Mouse (Mus musculus) CH12.LX (cell line): ENCODE results near the gene Aco1. TPM values are rescaled to one million over a fixed set of nuclear protein-coding genes. Genes with fewer than 3 reads are reported as not detected.

Experiments used
- DNase-seq: peaks from one replicate; pipeline ENCODE4 v3.0.0-alpha.2; 2013; ENCODE audit errors: extremely low read depth
- H3K27ac ChIP-seq: 2 replicates; pipeline ENCODE4 v1.5.1; 2012; ENCODE audit warnings: low read depth, mild to moderate bottlenecking, control low read depth, moderate library complexity; ENCODE audit not compliant: insufficient read depth
- H3K27me3 ChIP-seq: replicated peaks from 2 replicates; pipeline ENCODE3; 2012; ENCODE audit warnings: inconsistent platforms
- H3K36me3 ChIP-seq, 2 experiments: replicated peaks in 1 of 2; 2 replicates each; pipeline versions ENCODE3 to v1.6.1; 2012; ENCODE audit warnings: inconsistent platforms in 1 of 2, low read length in 1 of 2, mild to moderate bottlenecking in 1 of 2, mixed read lengths in 1 of 2, moderate library complexity in 1 of 2; ENCODE audit not compliant: control insufficient read depth in 1 of 2, insufficient read depth in 1 of 2
- H3K4me1 ChIP-seq, 2 experiments: 2 replicates each; pipeline ENCODE4 v1.6.1; 2012; ENCODE audit warnings: inconsistent platforms in 1 of 2, moderate library complexity in 1 of 2; ENCODE audit not compliant: insufficient read depth in 2 of 2, control insufficient read depth in 1 of 2
- H3K4me2 ChIP-seq: 2 replicates; pipeline ENCODE4 v1.6.1; 2012; ENCODE audit warnings: low read depth, mild to moderate bottlenecking, control low read depth; ENCODE audit not compliant: poor library complexity, insufficient read depth, severe bottlenecking
- H3K4me3 ChIP-seq, 3 experiments: fragments of 150-350 bp in 1 of 3; sonication (generic) in 1 of 3; replicated peaks in 1 of 3; 2 replicates each; pipeline versions ENCODE3 to v1.5.1; 2011 to 2012; ENCODE audit warnings: low read depth in 2 of 3, low read length in 2 of 3, mild to moderate bottlenecking in 2 of 3, moderate library complexity in 2 of 3, control low read depth in 1 of 3, improper control_type of control experiment in 1 of 3, inconsistent platforms in 1 of 3, mixed read lengths in 1 of 3; ENCODE audit not compliant: poor library complexity in 1 of 3
- H3K79me2 ChIP-seq: replicated peaks from 2 replicates; pipeline ENCODE4 v1.6.1; 2012; ENCODE audit warnings: mild to moderate bottlenecking, moderate library complexity; ENCODE audit not compliant: control insufficient read depth, poor library complexity, insufficient read depth, severe bottlenecking; ENCODE audit errors: extremely low read depth
- H3K9ac ChIP-seq: 2 replicates; pipeline ENCODE4 v1.6.1; 2012; ENCODE audit warnings: low read depth, mild to moderate bottlenecking, control low read depth, moderate library complexity; ENCODE audit not compliant: insufficient read depth
- H3K9me3 ChIP-seq: replicated peaks from 2 replicates; pipeline ENCODE3; 2012; ENCODE audit warnings: low read length, inconsistent platforms, mixed read lengths
- BHLHE40 ChIP-seq: IDR thresholded peaks from 2 replicates; pipeline ENCODE4 v1.6.1; 2011; ENCODE audit warnings: mild to moderate bottlenecking, low read depth, low read length, improper control_type of control experiment
- CHD1 ChIP-seq: IDR thresholded peaks from 2 replicates; pipeline ENCODE4 v1.6.1; 2012; ENCODE audit warnings: low read depth, low read length, improper control_type of control experiment, inconsistent platforms
- CTCF ChIP-seq, 2 experiments: IDR thresholded peaks in 1 of 2; conservative IDR thresholded peaks in 1 of 2; 2 replicates each; pipeline ENCODE4 v1.5.1; 2011 to 2012; ENCODE audit warnings: low read depth in 2 of 2, low read length in 2 of 2, improper control_type of control experiment in 1 of 2, inconsistent platforms in 1 of 2, mild to moderate bottlenecking in 1 of 2, moderate library complexity in 1 of 2
- E2F4 ChIP-seq: IDR thresholded peaks from 2 replicates; pipeline ENCODE4 v1.6.1; 2011; ENCODE audit warnings: low read depth, low read length, improper control_type of control experiment; ENCODE audit not compliant: insufficient replicate concordance
- GABPA ChIP-seq: IDR thresholded peaks from 2 replicates; pipeline ENCODE4 v1.6.1; 2012; ENCODE audit warnings: low read depth, low read length, improper control_type of control experiment, inconsistent platforms; ENCODE audit not compliant: insufficient replicate concordance
- HCFC1 ChIP-seq: IDR thresholded peaks from 2 replicates; pipeline ENCODE4 v1.6.1; 2012; ENCODE audit warnings: low read depth, mild to moderate bottlenecking, inconsistent platforms, low read length, improper control_type of control experiment
- IRF4 ChIP-seq: IDR thresholded peaks from 2 replicates; pipeline ENCODE4 v1.6.1; 2014; ENCODE audit warnings: low read depth, mild to moderate bottlenecking, inconsistent platforms, low read length, improper control_type of control experiment
- KAT2A ChIP-seq: IDR thresholded peaks from 2 replicates; pipeline ENCODE4 v1.6.1; 2012; ENCODE audit warnings: low read length, improper control_type of control experiment, inconsistent platforms; ENCODE audit not compliant: insufficient replicate concordance
- MAX ChIP-seq: IDR thresholded peaks from 2 replicates; pipeline ENCODE4 v1.6.1; 2011; ENCODE audit warnings: low read length, improper control_type of control experiment
- MAZ ChIP-seq: IDR thresholded peaks from 2 replicates; pipeline ENCODE4 v1.6.1; 2012; ENCODE audit warnings: low read depth, mild to moderate bottlenecking, inconsistent platforms, low read length, improper control_type of control experiment, moderate library complexity
- MXI1 ChIP-seq: IDR thresholded peaks from 2 replicates; pipeline ENCODE4 v1.6.1; 2011; ENCODE audit warnings: mild to moderate bottlenecking, low read depth, low read length, improper control_type of control experiment
- MYC ChIP-seq: IDR thresholded peaks from 2 replicates; pipeline ENCODE4 v1.6.1; 2011; ENCODE audit warnings: low read depth, mild to moderate bottlenecking, improper control_type of control experiment, low read length
- NELFE ChIP-seq: IDR thresholded peaks from 2 replicates; pipeline ENCODE4 v1.6.1; 2011; ENCODE audit warnings: low read depth, low read length, improper control_type of control experiment
- PAX5 ChIP-seq: IDR thresholded peaks from 2 replicates; pipeline ENCODE4 v1.6.1; 2012; ENCODE audit warnings: low read length, inconsistent platforms, mixed read lengths
- RAD21 ChIP-seq: IDR thresholded peaks from 2 replicates; pipeline ENCODE4 v1.6.1; 2011; ENCODE audit warnings: low read depth, mild to moderate bottlenecking, low read length, improper control_type of control experiment, moderate library complexity
- SMC3 ChIP-seq: IDR thresholded peaks from 2 replicates; pipeline ENCODE4 v1.6.1; 2011; ENCODE audit warnings: low read depth, low read length, improper control_type of control experiment
- UBTF ChIP-seq: IDR thresholded peaks from 2 replicates; pipeline ENCODE4 v1.6.1; 2012; ENCODE audit warnings: low read depth, mild to moderate bottlenecking, inconsistent platforms, low read length, improper control_type of control experiment, moderate library complexity
- USF1 ChIP-seq: IDR thresholded peaks from 2 replicates; pipeline ENCODE4 v1.6.1; 2014; ENCODE audit warnings: low read depth, mild to moderate bottlenecking, inconsistent platforms, low read length, improper control_type of control experiment
- ZC3H11A ChIP-seq: IDR thresholded peaks from 2 replicates; pipeline ENCODE4 v1.6.1; 2012; ENCODE audit warnings: low read depth, mild to moderate bottlenecking, inconsistent platforms, low read length, improper control_type of control experiment
- ZNF384 ChIP-seq: IDR thresholded peaks from 2 replicates; pipeline ENCODE4 v1.6.1; 2012; ENCODE audit warnings: low read depth, low read length, improper control_type of control experiment, inconsistent platforms
- dilution Hi-C: fragments of 300-500 bp; cut with MboI; formaldehyde crosslinking; loops from 2 replicates; pipeline ENCODE4 v1.14.3; 2020; ENCODE audit warnings: low sequenced_read_pairs; ENCODE audit not compliant: extremely low pct_unique_long_range_greater_than_20kb, extremely low pct_ligation_motif_present
- in situ Hi-C: fragments of 300-500 bp; cut with MboI; formaldehyde crosslinking; loops from 3 replicates; pipeline ENCODE4 v1.14.3; 2019; ENCODE audit warnings: low sequenced_read_pairs, low pct_ligation_motif_present, low pct_unique_long_range_greater_than_20kb, mixed read lengths
- polyA plus RNA-seq: library from polyadenylated mRNA; unstranded; fragments of >175 nt; gene quantifications from 2 replicates; pipeline ENCODE4 v1.2.1, GENCODE M21; 2012; ENCODE audit warnings: low read depth; ENCODE audit not compliant: insufficient read length
- total RNA-seq, 2 experiments: library from RNA; depleted of rRNA; stranded (reverse); fragments of 300-350 nt in 1 of 2; fragments of >200 nt in 1 of 2; gene quantifications; 2 replicates each; pipeline ENCODE4 v1.2.3; 2012 to 2014

Aco1 gene
- total and polyA plus RNA-seq, 3 experiments, result 23.2 to 27.1 (median 24.8) TPM

- Histone ChIP-seq H3K79me2 (no peaks in the 10 kb centered on the region), H3K27me3 (no peaks in the 10 kb centered on the region), H3K36me3 (peaks cover 0 to 6% of the 10 kb centered on the region in 2 experiments), H3K9me3 (no peaks in the 10 kb centered on the region), H3K27ac (no peak within 1 kb of the TSS; the same call in 1 of the 2 replicates), H3K4me1 (peaks cover 7 to 36% of the 10 kb centered on the region in 2 experiments; a peak in 3 of 4 replicates), H3K4me3 (peak within 1 kb of the TSS; percentile 57 to 75 (median 67)), H3K9ac (peak within 1 kb of the TSS; percentile 82), H3K4me2 (peak within 1 kb of the TSS; percentile 94)
- no peak for DNase-seq
- TF ChIP-seq UBTF (no peak), IRF4 (peak; percentile 54; the same call in 1 of the 2 replicates), MAZ (0 out of 2 replicates have a peak, but pooled peaks have one; percentile 28), PAX5 (no peak), MAX (0 out of 2 replicates have a peak, but pooled peaks have one; percentile 22), KAT2A (no peak), BHLHE40 (no peak), E2F4 (no peak), CTCF (conservative IDR thresholded peaks at IDR 0.05 in 1 of 2, IDR thresholded peaks at IDR 0.05 in 1 of 2; ENCODE audit: low read depth in 2 of 2, low read length in 2 of 2) (no peak), RAD21 (no peak), MXI1 (peak; percentile 43; the same call in 1 of the 2 replicates)
- in situ Hi-C loops, result no loop called here
- dilution Hi-C loops, result no loop called here
Measured at GRCm38 (mm10) chr4:40239409-40240271, 96.8 kb downstream of the Aco1 start, which contains the start of gene Ddx58. TSS of gene Ddx58 (minus strand) at chr4:40239828.

GRCm38 (mm10) chr4:40240272-40240744 lies 97.4 kb downstream of the Aco1 start:
- DNase-seq, result no peak
- H3K27me3 ChIP-seq, result no peaks in the 10 kb centered on the region
- no peaks in the 10 kb centered on the region for H3K9me3 ChIP-seq
- H3K4me2 ChIP-seq, result peak overlapping the region; percentile 94; the same call in 1 of the 2 replicates
- H3K27ac ChIP-seq, result no peak overlapping the region
- in situ Hi-C loops (no loop called here), dilution Hi-C loops (no loop called here)
- H3K9ac ChIP-seq, result no peak overlapping the region
- H3K36me3 ChIP-seq, result peaks cover 0 to under 1% of the 10 kb centered on the region in 2 experiments
- H3K4me1 ChIP-seq, result peaks cover 7 to 38% of the 10 kb centered on the region in 2 experiments; a peak in 3 of 4 replicates
- peak overlapping the region in 2 of 3 experiments; percentile 57 to 67 for H3K4me3 ChIP-seq
- TF ChIP-seq SMC3, result no peak
- no peak for TF ChIP-seq CHD1
- TF ChIP-seq USF1, result no peak
- TF ChIP-seq CTCF (conservative IDR thresholded peaks at IDR 0.05 in 1 of 2, IDR thresholded peaks at IDR 0.05 in 1 of 2; ENCODE audit: low read depth in 2 of 2, low read length in 2 of 2), result no peak
- TF ChIP-seq MYC, result no peak
- TF ChIP-seq KAT2A, result no peak
- TF ChIP-seq E2F4, result no peak
- TF ChIP-seq GABPA, result no peak
- no peak for TF ChIP-seq MXI1
- TF ChIP-seq ZNF384, result no peak
- no peak for TF ChIP-seq HCFC1
- TF ChIP-seq NELFE, result no peak
- no peak; the same call in 1 of the 2 replicates for TF ChIP-seq MAZ
- no peak for TF ChIP-seq ZC3H11A
- TF ChIP-seq BHLHE40, result no peak
- no peak for TF ChIP-seq RAD21
- TF ChIP-seq UBTF, result no peak
- no peaks in the 10 kb centered on the region for H3K79me2 ChIP-seq
